Mouse (Mus musculus): ENCODE measurements around the gene Gm49396. TPM values are rescaled to one million over a fixed set of nuclear protein-coding genes. Genes with fewer than 3 reads are reported as not detected.

The Gm49396 gene
- polyA plus RNA-seq, 1 experiment, result 5.3 TPM

- TF ChIP-seq GATA1 (IDR thresholded peaks at IDR 0.05; ENCODE audit: low read length), result no peak
These were observed 27.9 kb downstream of the Gm49396 start for GRCm38 (mm10) chr7:30590927-30591604.

DNA sequence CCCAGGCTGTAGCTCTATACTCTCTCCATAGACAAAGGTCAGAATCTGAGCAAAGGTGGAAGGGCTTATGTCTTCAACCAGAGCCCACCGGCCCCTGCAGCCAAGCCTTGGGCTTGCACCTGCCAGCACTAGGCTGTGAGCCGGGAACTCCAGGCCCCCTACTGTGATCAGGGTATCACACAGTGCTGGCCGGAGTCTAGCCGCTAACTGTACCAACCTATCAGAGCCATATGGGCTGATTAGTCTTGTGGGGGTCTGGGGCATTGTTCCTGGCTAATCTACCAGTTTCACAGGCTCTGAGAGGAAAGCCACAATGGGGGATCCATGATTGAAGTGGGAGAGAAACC, 28.4 kb downstream of the Gm49396 start:
- no peak for TF ChIP-seq GATA1 (IDR thresholded peaks at IDR 0.05; ENCODE audit: low read length)

GRCm38 (mm10) chr7:30592772-30593423, 29.8 kb downstream of the Gm49396 start:
- TF ChIP-seq GATA1 (IDR thresholded peaks at IDR 0.05; ENCODE audit: low read length), result no peak

DNA sequence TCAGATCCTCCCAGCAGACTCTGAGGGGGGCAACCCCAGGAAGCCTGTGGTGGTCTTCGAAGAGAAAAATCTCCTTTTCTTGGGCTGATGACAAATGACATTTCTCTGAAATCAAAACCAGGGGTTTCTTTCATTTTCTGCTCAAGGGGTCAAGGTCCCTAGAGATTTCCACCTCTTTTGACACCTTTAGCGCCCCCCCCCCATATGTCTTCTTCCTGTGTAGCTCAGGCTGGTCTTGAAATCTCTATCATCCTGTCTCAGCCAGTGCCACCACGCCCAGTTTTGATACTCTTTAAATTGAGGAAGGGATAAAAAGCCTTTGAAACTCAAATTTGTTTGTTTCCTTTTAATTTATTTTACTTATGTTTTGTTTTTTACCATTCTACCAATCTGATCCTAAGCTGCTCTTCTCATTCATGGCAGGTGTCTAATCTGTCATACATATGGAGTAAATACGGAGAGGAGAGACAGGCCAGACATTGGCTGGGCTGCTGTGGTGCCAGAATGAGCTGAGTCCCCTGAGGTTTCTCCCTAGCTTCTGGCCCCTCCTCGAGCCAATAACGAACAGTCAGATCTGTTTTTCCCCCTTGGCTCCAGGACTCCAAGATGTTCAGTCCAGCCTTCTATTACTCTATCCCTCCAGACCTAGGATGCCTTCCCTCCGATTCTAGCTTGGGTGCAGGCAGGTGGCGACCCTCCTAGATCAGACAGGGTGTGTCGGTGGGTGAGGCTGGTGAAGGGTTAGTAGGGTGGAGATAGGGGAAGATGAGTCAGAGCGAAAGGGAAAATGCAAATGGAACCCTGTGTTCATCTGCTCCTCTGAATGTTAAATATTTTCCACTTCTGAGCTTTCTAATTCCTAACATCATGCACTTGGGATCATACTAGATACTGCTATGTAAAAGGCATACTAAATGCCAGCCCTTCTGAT, 30.7 kb downstream of the Gm49396 start:
- TF ChIP-seq GATA1 (IDR thresholded peaks at IDR 0.05; ENCODE audit: low read length), result no peak

DNA sequence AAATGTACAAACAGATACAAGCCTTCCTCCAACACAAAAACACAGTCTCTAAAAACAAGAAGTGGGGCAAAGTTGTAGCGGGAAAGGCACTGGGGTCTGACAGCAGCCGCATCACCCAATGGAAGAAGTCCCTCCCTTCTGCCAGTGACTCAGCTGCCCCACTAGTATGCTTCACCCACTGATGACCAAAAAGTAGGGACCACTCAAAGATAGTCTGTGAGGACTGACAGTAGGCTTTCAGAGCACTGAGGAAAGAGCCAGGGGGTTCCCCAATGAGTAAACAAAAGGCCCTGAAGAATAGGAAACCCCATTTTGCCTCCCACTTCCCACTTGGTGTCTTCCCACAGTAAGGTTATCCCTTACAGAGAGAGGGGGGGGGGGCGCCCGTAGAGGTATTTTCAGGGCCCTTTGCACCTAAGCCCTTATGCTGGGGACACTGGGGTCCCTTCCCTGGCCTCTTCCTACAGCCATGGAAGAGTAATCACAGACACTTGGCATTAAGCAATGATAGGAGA, 31.4 kb downstream of the Gm49396 start:
- no peak for TF ChIP-seq GATA1 (IDR thresholded peaks at IDR 0.05; ENCODE audit: low read length)

DNA sequence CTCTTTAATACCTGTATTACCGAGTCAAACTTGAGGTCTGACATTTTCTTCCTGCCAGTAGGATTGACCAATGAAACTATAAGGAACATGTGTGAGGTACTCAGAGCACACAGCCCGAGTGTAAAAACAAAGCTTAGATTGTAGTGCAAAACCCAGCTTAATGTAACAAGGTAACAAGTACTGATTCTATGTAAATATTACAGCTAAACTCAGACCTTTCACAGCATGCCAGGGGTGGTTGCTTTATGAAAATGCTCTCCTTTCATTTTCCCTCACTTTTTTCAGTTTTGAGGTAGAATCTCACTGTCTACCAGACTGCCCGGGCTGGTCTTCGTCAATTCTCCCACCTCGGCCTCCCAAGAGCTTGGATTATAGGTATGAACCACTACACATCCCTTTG, 32.9 kb downstream of the Gm49396 start:
- TF ChIP-seq GATA1 (IDR thresholded peaks at IDR 0.05; ENCODE audit: low read length), result no peak

GRCm38 (mm10) chr7:30596811-30597210, 33.7 kb downstream of the Gm49396 start:
- no peak for TF ChIP-seq GATA1 (IDR thresholded peaks at IDR 0.05; ENCODE audit: low read length)

- no peak for TF ChIP-seq GATA1 (IDR thresholded peaks at IDR 0.05; ENCODE audit: low read length)
These were observed 35.6 kb downstream of the Gm49396 start, which contains the start of gene Zbtb32 for GRCm38 (mm10) chr7:30598786-30599185. Zbtb32 (minus strand) TSS chr7:30598909.

- TF ChIP-seq GATA1 (IDR thresholded peaks at IDR 0.05; ENCODE audit: low read length), result no peak
These were observed 36.8 kb downstream of the Gm49396 start for GRCm38 (mm10) chr7:30599933-30600353.

DNA sequence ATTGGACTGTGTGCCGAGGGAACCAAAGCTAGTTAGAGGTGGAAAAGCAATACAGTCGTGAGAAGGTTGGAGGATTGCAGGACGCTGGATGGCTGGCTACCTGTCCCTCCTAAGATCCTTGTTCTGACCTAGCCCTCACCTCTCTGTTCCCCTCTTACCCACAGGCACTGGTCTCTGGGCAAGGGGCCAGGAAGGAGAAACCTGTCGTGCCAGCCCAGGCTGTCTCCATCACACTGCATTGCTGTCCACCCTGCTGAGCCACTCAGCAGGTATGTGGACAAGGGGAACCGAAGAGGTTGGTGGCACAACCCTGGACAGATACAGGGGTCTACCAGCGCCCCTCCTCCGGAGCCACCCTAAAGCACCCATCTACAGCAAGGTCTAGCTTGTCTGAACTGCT, 37.5 kb downstream of the Gm49396 start:
- no peak for TF ChIP-seq GATA1 (IDR thresholded peaks at IDR 0.05; ENCODE audit: low read length)

DNA sequence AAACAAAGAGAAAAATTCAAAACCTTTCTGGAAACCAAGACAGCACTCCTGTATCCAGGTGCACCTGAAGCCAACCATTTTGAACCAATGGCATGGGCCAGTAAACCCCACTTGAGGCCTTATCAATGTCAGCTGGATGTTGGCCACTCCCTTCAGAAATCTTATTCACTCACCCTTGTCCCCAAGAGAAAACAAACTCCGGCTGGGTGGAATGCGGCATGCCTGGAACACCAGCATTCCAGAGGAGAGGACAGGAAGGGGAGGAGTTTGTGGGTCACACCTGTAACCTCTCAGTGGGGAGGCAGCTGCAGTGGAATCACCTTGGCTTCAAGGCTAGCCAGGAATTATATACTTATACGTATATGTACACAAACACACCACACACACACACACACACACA, 39.4 kb downstream of the Gm49396 start:
- TF ChIP-seq GATA1 (IDR thresholded peaks at IDR 0.05; ENCODE audit: low read length), result no peak

- no peak for TF ChIP-seq GATA1 (IDR thresholded peaks at IDR 0.05; ENCODE audit: low read length)
These were observed 41.3 kb downstream of the Gm49396 start for GRCm38 (mm10) chr7:30604424-30604823.

DNA sequence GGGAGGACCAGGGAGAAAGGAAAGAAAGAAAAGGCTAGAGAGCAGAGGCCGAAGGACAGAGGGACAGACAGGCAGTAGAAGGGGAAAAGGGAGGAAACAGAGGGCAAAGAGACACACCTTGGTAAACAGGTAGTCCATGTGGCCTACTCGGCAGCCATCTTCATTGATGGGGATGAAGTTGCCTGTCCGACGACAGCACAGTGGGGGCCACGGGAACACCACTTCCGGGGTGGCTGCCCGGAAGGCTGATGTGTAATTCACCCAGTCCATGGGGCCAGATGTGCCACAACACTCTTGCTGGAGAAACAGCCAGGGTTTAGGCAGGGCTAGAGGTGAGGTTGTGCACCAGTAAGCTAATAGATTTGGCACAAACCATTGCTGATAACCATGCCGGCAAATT, 41.8 kb downstream of the Gm49396 start:
- TF ChIP-seq GATA1 (IDR thresholded peaks at IDR 0.05; ENCODE audit: low read length), result no peak

- TF ChIP-seq GATA1 (IDR thresholded peaks at IDR 0.05; ENCODE audit: low read length), result no peak
These were observed 44.7 kb downstream of the Gm49396 start for GRCm38 (mm10) chr7:30607706-30608309.

DNA sequence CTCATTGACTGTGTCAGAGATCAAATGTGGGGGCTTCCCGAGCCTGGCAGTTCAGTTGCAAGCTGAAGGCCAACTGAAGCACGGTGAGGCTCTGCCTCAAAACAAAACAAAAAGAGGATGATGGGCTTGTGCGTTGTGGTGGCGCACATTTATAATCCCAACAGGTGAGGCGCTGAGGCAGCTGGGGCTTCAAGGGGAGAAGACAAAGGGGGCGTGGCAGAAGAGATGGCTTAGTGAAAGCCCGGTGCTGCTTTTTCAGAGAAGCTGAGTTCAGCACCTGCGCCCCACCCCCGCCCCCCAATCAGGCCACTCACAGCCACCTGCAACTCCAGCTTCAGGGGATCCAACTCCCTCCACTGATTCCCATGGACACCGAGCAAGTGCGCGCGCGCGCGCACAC, 45.3 kb downstream of the Gm49396 start:
- TF ChIP-seq GATA1 (IDR thresholded peaks at IDR 0.05; ENCODE audit: low read length), result no peak

Data from G1E-ER4 (cell line).